8 mouse cellular contexts compared by ENCODE assay signal in the genomic region with DNA sequence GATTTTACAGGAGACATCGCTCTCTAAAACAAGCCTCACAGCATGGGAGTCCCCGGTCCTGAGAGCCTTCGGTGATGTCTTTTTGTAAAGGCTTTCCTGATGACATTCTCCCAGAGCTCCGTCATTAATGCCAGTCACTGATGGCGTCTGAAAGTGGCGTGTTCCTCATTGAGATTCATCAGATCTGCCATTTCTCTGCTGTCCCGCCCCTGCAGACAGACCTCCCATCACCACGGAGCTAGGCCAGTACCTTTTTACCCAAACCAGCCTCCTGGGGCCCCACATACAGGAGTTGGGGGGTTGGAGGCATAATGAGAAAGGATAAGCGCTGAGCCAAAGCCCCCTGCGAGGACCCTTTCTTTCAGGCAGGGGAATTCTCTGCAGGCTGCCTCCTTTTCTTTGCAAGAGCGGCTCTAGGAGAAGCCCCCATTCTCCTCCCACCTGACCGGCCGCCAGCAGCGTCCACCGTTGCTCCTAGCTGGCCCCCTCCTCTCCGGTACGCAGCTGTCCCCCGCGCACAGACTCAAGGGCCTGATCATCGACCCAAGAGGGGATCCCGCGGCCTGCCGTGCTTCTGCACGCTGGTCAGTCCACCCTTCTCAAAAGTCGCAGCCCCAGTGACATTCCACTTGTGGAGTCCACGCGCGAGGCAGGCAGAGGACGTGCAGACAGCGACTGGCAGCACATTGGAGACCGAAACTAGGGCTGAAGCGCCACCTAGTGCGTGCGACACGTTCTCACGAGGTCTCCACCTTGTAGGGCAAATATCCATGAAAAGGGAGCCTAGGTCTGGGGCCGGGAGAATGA. TPM values are rescaled to one million over a fixed set of nuclear protein-coding genes. Genes with fewer than 3 reads are reported as not detected.
DNase-seq lines count a peak whose midpoint lies in the region; ATAC-seq and TF ChIP-seq lines count a peak whose summit lies in the region.

No protein-coding gene starts in this region.

- WGBS in lung, embryonic 14.5 days, result under 1% methylated on average over 37 of the region's 37 CpGs
- WGBS in thymus, adult 2 months, result 4% methylated on average over 37 of the region's 37 CpGs

- peak; percentile 65; the same call in 1 of the 2 replicates for TF ChIP-seq EP300 in ES-Bruce4 (IDR thresholded peaks at IDR 0.05; ENCODE audit: insufficient read depth, low read depth, low read length)

- H3K9me3 ChIP-seq in ES-Bruce4 (replicated peaks; ENCODE audit: control insufficient read depth, insufficient read depth, low read length, poor library complexity, severe bottlenecking), result no peaks in the 10 kb centered on the region
- no peaks in the 10 kb centered on the region for H3K9me3 ChIP-seq in lung, embryonic 14.5 days (ENCODE audit: low read depth, low read length)

- peaks cover 12% of the 10 kb centered on the region; the same call in 1 of the 2 replicates for H3K27me3 ChIP-seq in ES-Bruce4 (ENCODE audit: control insufficient read depth, insufficient read depth, low read length, poor library complexity, severe bottlenecking)
- peaks cover 54% of the 10 kb centered on the region for H3K27me3 ChIP-seq in lung, embryonic 14.5 days (ENCODE audit: insufficient read depth, low read length)
- H3K27me3 ChIP-seq in thymus, adult 2 months (ENCODE audit: control insufficient read depth, insufficient read depth, low read length), result peaks cover 16% of the 10 kb centered on the region; the same call in 1 of the 2 replicates

- H3K36me3 ChIP-seq in ES-Bruce4 (ENCODE audit: control insufficient read depth, insufficient read depth, low read length, poor library complexity, severe bottlenecking), result no peaks in the 10 kb centered on the region
- H3K36me3 ChIP-seq in lung, embryonic 14.5 days (ENCODE audit: insufficient read depth), result no peaks in the 10 kb centered on the region
- no peaks in the 10 kb centered on the region for H3K36me3 ChIP-seq in thymus, adult 2 months (ENCODE audit: control insufficient read depth, insufficient read depth, low read length)

- TF ChIP-seq CTCF in ES-Bruce4 (IDR thresholded peaks at IDR 0.05; ENCODE audit: low read depth, low read length), result peak; percentile 93
- peak; percentile 99 for TF ChIP-seq CTCF in embryonic fibroblast, embryonic 13.5 days (IDR thresholded peaks at IDR 0.05; ENCODE audit: borderline replicate concordance, insufficient read depth, low read length)
- peak; percentile 91 for TF ChIP-seq CTCF in lung, embryonic 14.5 days (IDR thresholded peaks at IDR 0.05; ENCODE audit: low read depth)
- TF ChIP-seq CTCF in thymus, adult 2 months (IDR thresholded peaks at IDR 0.05; ENCODE audit: borderline replicate concordance, control insufficient read depth, extremely low read depth, insufficient read depth, low read length, poor library complexity), result peak; percentile 52; the same call in 1 of the 2 replicates

- peaks cover 2% of the 10 kb centered on the region for H3K4me1 ChIP-seq in ES-Bruce4 (ENCODE audit: control insufficient read depth, insufficient read depth, low read length)
- H3K4me1 ChIP-seq in embryonic fibroblast, embryonic 13.5 days (ENCODE audit: control insufficient read depth, insufficient read depth, low read length), result no peaks in the 10 kb centered on the region
- peaks cover 4% of the 10 kb centered on the region; the same call in 1 of the 2 replicates for H3K4me1 ChIP-seq in lung, embryonic 14.5 days (ENCODE audit: insufficient read depth)
- H3K4me1 ChIP-seq in thymus, adult 2 months (replicated peaks; ENCODE audit: control insufficient read depth, insufficient read depth, low read length), result peaks cover 5% of the 10 kb centered on the region; the same call in 1 of the 2 replicates

- DNase-seq in brain, adult 2 months (ENCODE audit: low read depth, low spot score), result peak; percentile 91
- peak; percentile 71 to 81 for DNase-seq in heart, postnatal 10 days
- DNase-seq in kidney, postnatal 4 days, result peak; percentile 86 to 90
- DNase-seq in lung, embryonic 14.5 days, result peak; percentile 92
- peak; percentile 64 for DNase-seq in thymus, adult 2 months

- H3K4me2 ChIP-seq in lung, embryonic 14.5 days, result peak overlapping the region; percentile 72

- intact Hi-C loops in heart, postnatal 10 days (cut with DNase I), result loop anchor here (2.0 to 5.0 kb wide), 2 partner anchors 113 to 311 kb away; no protein-coding TSS in a partner anchor

- peak overlapping the region; percentile 38 for H3K4me3 ChIP-seq in ES-Bruce4 (ENCODE audit: low read depth, low read length)
- H3K4me3 ChIP-seq in embryonic fibroblast, embryonic 13.5 days (ENCODE audit: insufficient read depth, low read length), result peak overlapping the region; percentile 18; the same call in 1 of the 2 replicates
- peak overlapping the region; percentile 42 for H3K4me3 ChIP-seq in lung, embryonic 14.5 days (ENCODE audit: low read depth, low read length)
- peak overlapping the region; percentile 20 for H3K4me3 ChIP-seq in thymus, adult 2 months (ENCODE audit: control insufficient read depth, insufficient read depth, low read length)

- ATAC-seq in lung, embryonic 14.5 days (ENCODE audit: insufficient read depth), result peak; percentile 67
- ATAC-seq in neutrophil, adult 5-6 weeks (ENCODE audit: extremely low read depth, insufficient number of reproducible peaks, low FRiP score, poor library complexity, severe bottlenecking), result peak; percentile 42; the same call in 1 of the 2 replicates

- no peak overlapping the region for H3K27ac ChIP-seq in ES-Bruce4 (ENCODE audit: insufficient read depth, low read length)
- H3K27ac ChIP-seq in embryonic fibroblast, embryonic 13.5 days (ENCODE audit: insufficient read depth, low read length), result no peak overlapping the region
- H3K27ac ChIP-seq in lung, embryonic 14.5 days (ENCODE audit: low read depth), result no peak overlapping the region
- H3K27ac ChIP-seq in thymus, adult 2 months (ENCODE audit: control insufficient read depth, insufficient read depth, low read length), result no peak overlapping the region

- TF ChIP-seq POLR2A in ES-Bruce4 (IDR thresholded peaks at IDR 0.05; ENCODE audit: insufficient read depth, low read length), result no peak
- TF ChIP-seq POLR2A in embryonic fibroblast, embryonic 13.5 days (IDR thresholded peaks at IDR 0.05; ENCODE audit: low read depth, low read length), result no peak
- no peak for TF ChIP-seq POLR2A in thymus, adult 2 months (IDR thresholded peaks at IDR 0.05; ENCODE audit: control insufficient read depth, extremely low read depth, insufficient read depth, low read length, poor library complexity)

- 0 out of 2 replicates have a peak overlapping the region, but pooled peaks have one; percentile 0 for H3K9ac ChIP-seq in ES-Bruce4 (ENCODE audit: low read depth, poor library complexity, severe bottlenecking)
- peak overlapping the region; percentile 34; the same call in 1 of the 2 replicates for H3K9ac ChIP-seq in lung, embryonic 14.5 days

RNA-seq across cellular contexts. Expression of gene Fgf15, which starts 0.8 kb away (rescaled TPM):
- 3.1 and 3.3 TPM in 2 replicates for polyA plus RNA-seq in ES-Bruce4 (2011; ENCODE audit: insufficient read depth, insufficient read length, low read depth, missing spikeins)
- not detected in 2 replicates for polyA plus RNA-seq in embryonic fibroblast, embryonic 13.5 days (2011; ENCODE audit: insufficient read length, low read depth, missing spikeins)
- not detected for total RNA-seq in heart, postnatal 10 days (2021)
- not detected in 2 replicates for polyA plus RNA-seq in lung, embryonic 14.5 days (2014; fragmentation: Nextera tagmentation; extraction: Ambion mirVana)
- total RNA-seq in neutrophil, adult 5-6 weeks (2017), result not detected in 2 replicates
- 0.40 and 0.42 TPM in 2 replicates for polyA plus RNA-seq in thymus, adult 2 months (2012; rRNA removed)

RNA-seq across cellular contexts. Expression of gene LTO1, which starts 19.4 kb away (rescaled TPM):
- polyA plus RNA-seq in ES-Bruce4 (2011; ENCODE audit: insufficient read depth, insufficient read length, low read depth, missing spikeins), result 21.5 and 30.7 TPM in 2 replicates
- polyA plus RNA-seq in embryonic fibroblast, embryonic 13.5 days (2011; ENCODE audit: insufficient read length, low read depth, missing spikeins), result 21.2 and 25.5 TPM in 2 replicates
- 10 to 100 TPM; 13.6 to 16.2 TPM for total RNA-seq in heart, postnatal 10 days (2021)
- 22.1 and 22.3 TPM in 2 replicates for polyA plus RNA-seq in lung, embryonic 14.5 days (2014; fragmentation: Nextera tagmentation; extraction: Ambion mirVana)
- total RNA-seq in neutrophil, adult 5-6 weeks (2017), result 45.0 and 49.2 TPM in 2 replicates
- 23.5 and 26.6 TPM in 2 replicates for polyA plus RNA-seq in thymus, adult 2 months (2012; rRNA removed)

RNA-seq across cellular contexts. Expression of gene Ccnd1, which starts 44.2 kb away (rescaled TPM):
- 36.3 and 36.5 TPM in 2 replicates for polyA plus RNA-seq in ES-Bruce4 (2011; ENCODE audit: insufficient read depth, insufficient read length, low read depth, missing spikeins)
- 133 and 222 TPM in 2 replicates for polyA plus RNA-seq in embryonic fibroblast, embryonic 13.5 days (2011; ENCODE audit: insufficient read length, low read depth, missing spikeins)
- 100 to 1,000 TPM in 1 of 2 experiments, 10 to 100 TPM in 1; 89.8 to 102 TPM for total RNA-seq in heart, postnatal 10 days (2021)
- 148 and 154 TPM in 2 replicates for polyA plus RNA-seq in lung, embryonic 14.5 days (2014; fragmentation: Nextera tagmentation; extraction: Ambion mirVana)
- total RNA-seq in neutrophil, adult 5-6 weeks (2017), result 0.37 and 0.70 TPM in 2 replicates
- polyA plus RNA-seq in thymus, adult 2 months (2012; rRNA removed), result 14.4 and 21.7 TPM in 2 replicates

RNA-seq across cellular contexts. Expression of gene Fgf4, which starts 48.3 kb away (rescaled TPM):
- polyA plus RNA-seq in ES-Bruce4 (2011; ENCODE audit: insufficient read depth, insufficient read length, low read depth, missing spikeins), result 82.9 and 84.3 TPM in 2 replicates
- not detected in 2 replicates for polyA plus RNA-seq in embryonic fibroblast, embryonic 13.5 days (2011; ENCODE audit: insufficient read length, low read depth, missing spikeins)
- total RNA-seq in heart, postnatal 10 days (2021), result not detected
- not detected in 2 replicates for polyA plus RNA-seq in lung, embryonic 14.5 days (2014; fragmentation: Nextera tagmentation; extraction: Ambion mirVana)
- total RNA-seq in neutrophil, adult 5-6 weeks (2017), result 0.23 TPM in 1 of 2 replicates, not detected in the other
- 0.15 and 0.19 TPM in 2 replicates for polyA plus RNA-seq in thymus, adult 2 months (2012; rRNA removed)

RNA-seq across cellular contexts. Expression of gene Fgf3, which starts 57.6 kb away (rescaled TPM):
- 0.43 and 0.78 TPM in 2 replicates for polyA plus RNA-seq in ES-Bruce4 (2011; ENCODE audit: insufficient read depth, insufficient read length, low read depth, missing spikeins)
- not detected in 2 replicates for polyA plus RNA-seq in embryonic fibroblast, embryonic 13.5 days (2011; ENCODE audit: insufficient read length, low read depth, missing spikeins)
- total RNA-seq in heart, postnatal 10 days (2021), result not detected
- not detected in 2 replicates for polyA plus RNA-seq in lung, embryonic 14.5 days (2014; fragmentation: Nextera tagmentation; extraction: Ambion mirVana)
- total RNA-seq in neutrophil, adult 5-6 weeks (2017), result 0.35 TPM in 1 of 2 replicates, not detected in the other
- polyA plus RNA-seq in thymus, adult 2 months (2012; rRNA removed), result 1.9 and 2.0 TPM in 2 replicates
